8 mouse cellular contexts compared by ENCODE assay signal in the genomic region with DNA sequence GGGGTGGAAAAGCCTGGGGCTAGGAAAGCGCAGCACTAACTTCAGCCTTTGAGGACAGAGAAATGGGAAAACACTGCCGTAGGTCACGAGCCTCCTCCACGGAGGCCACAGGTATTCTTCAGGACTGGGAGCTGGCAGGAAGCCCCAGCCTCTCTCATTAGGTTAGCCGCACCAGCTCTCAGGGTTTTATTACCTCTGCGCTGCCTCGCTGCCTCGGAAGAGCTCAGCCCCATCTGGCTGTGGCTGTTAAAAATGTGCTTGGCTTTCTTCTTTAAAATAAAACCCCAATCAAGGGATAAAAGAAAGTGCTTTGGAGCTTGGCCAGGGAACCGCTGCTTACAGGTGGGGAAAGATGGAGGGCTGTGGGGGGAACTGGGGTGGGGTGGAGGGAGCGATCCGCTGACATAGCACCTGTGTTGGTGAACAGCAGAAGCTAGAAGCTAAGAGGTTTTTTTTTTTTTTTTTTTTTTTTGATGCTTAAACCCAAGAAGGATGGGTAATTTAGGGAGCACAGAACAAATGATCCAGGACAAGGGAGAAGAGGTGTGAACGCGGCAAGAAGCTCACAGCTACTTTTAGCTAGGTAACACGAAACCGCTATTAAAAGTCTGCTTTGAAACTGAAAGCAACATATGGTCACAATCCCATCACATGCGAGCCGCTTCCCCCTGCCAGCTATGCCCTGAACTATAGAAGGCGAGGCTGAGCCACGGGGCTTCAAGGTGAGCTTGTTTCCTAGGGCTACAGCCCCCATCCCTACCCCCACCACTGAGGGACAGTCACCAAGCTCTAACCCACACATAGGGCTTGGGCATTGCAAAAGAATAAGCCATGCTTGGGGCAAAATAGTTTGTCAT. TPM values are rescaled to one million over a fixed set of nuclear protein-coding genes. Genes with fewer than 3 reads are reported as not detected.
DNase-seq lines count a peak whose midpoint lies in the region; ATAC-seq and TF ChIP-seq lines count a peak whose summit lies in the region.

No protein-coding gene starts in this region.

- DNase-seq in heart, adult 9 months (ENCODE audit: low spot score in 2 of 2) = no peak
- no peak for DNase-seq in ES-E14 (ENCODE audit: low read depth, low spot score)
- peak; percentile 39 for DNase-seq in induced T-regulatory cell, adult 2 months (ENCODE audit: low read depth)
- no peak for DNase-seq in liver, postnatal 0 days
- no peak for DNase-seq in cerebellum, adult 9-11 months
- no peak for DNase-seq in spleen, postnatal 14 days (ENCODE audit: low spot score in 2 of 2)
- no peak for DNase-seq in right cerebral cortex, postnatal 4 days

- peak overlapping the region; percentile 26 for H3K4me3 ChIP-seq in heart, embryonic 13.5 days
- H3K4me3 ChIP-seq in ES-E14 (ENCODE audit: insufficient read depth in 1 of 2, low read depth in 1 of 2, low read length in 2 of 2, poor library complexity in 1 of 2, severe bottlenecking in 1 of 2) = no peak overlapping the region
- 0 out of 2 replicates have a peak overlapping the region, but pooled peaks have one; percentile 17 for H3K4me3 ChIP-seq in liver, postnatal 0 days (ENCODE audit: low read depth, low read length)

- H3K27ac ChIP-seq in heart, embryonic 13.5 days (replicated peaks) = no peak overlapping the region
- no peak overlapping the region for H3K27ac ChIP-seq in ES-E14 (ENCODE audit: insufficient read depth, low read depth, low read length, poor library complexity, severe bottlenecking)
- H3K27ac ChIP-seq in liver, postnatal 0 days (ENCODE audit: low read depth) = no peak overlapping the region

- in situ Hi-C loops in ES-E14 (cut with MboI; ENCODE audit: low sequenced_read_pairs in 2 of 2, unreplicated experiment in 2 of 2) = no loop called here

- peak overlapping the region; percentile 59 for H3K4me2 ChIP-seq in heart, embryonic 13.5 days
- peak overlapping the region; percentile 50 for H3K4me2 ChIP-seq in liver, postnatal 0 days (ENCODE audit: low read depth, low read length)

- TF ChIP-seq EP300 in liver, postnatal 0 days (IDR thresholded peaks at IDR 0.05; ENCODE audit: low read depth) = no peak

- no peak for ATAC-seq in heart, embryonic 13.5 days (ENCODE audit: extremely low read depth, insufficient number of reproducible peaks, low FRiP score, low TSS enrichment)
- no peak for ATAC-seq in liver, postnatal 0 days

- H3K36me3 ChIP-seq in heart, embryonic 13.5 days = no peaks in the 10 kb centered on the region
- H3K36me3 ChIP-seq in ES-E14 (ENCODE audit: control insufficient read depth, insufficient read depth, low read length, poor library complexity, severe bottlenecking) = no peaks in the 10 kb centered on the region
- no peaks in the 10 kb centered on the region for H3K36me3 ChIP-seq in liver, postnatal 0 days (replicated peaks; ENCODE audit: insufficient read depth, low read length)

- WGBS in heart, embryonic 13.5 days = 34% methylated on average over 19 of the region's 19 CpGs
- 32% methylated on average over 19 of the region's 19 CpGs for WGBS in liver, postnatal 0 days (ENCODE audit: insufficient replicate concordance)

- peaks cover 19% of the 10 kb centered on the region for H3K27me3 ChIP-seq in heart, embryonic 13.5 days (replicated peaks)
- H3K27me3 ChIP-seq in liver, postnatal 0 days (ENCODE audit: insufficient read depth, low read length) = no peaks in the 10 kb centered on the region

- no peak for TF ChIP-seq CTCF in liver, postnatal 0 days (IDR thresholded peaks at IDR 0.05; ENCODE audit: low read depth)

- H3K4me1 ChIP-seq in heart, embryonic 13.5 days = peaks cover 12% of the 10 kb centered on the region
- H3K4me1 ChIP-seq in ES-E14 (ENCODE audit: control insufficient read depth in 2 of 2, insufficient read depth in 2 of 2, low read length in 2 of 2, poor library complexity in 1 of 2) = peaks cover 3 to 22% of the 10 kb centered on the region in 2 experiments; a peak in 2 of 4 replicates
- peaks cover 6% of the 10 kb centered on the region; the same call in 1 of the 2 replicates for H3K4me1 ChIP-seq in liver, postnatal 0 days (ENCODE audit: insufficient read depth)

- 0 out of 2 replicates have a peak overlapping the region, but pooled peaks have one; percentile 52 for H3K9ac ChIP-seq in heart, embryonic 13.5 days
- no peak overlapping the region for H3K9ac ChIP-seq in ES-E14 (ENCODE audit: insufficient read depth, low read depth, low read length, poor library complexity, severe bottlenecking)
- H3K9ac ChIP-seq in liver, postnatal 0 days (replicated peaks) = no peak overlapping the region

- H3K9me3 ChIP-seq in heart, embryonic 13.5 days = no peaks in the 10 kb centered on the region
- no peaks in the 10 kb centered on the region for H3K9me3 ChIP-seq in ES-E14 (ENCODE audit: control insufficient read depth, insufficient read depth, low read depth, low read length)
- H3K9me3 ChIP-seq in liver, postnatal 0 days (ENCODE audit: low read length) = no peaks in the 10 kb centered on the region

TF ChIP-seq in ES-E14, 5 proteins besides CTCF, POLR2A, EP300 and RAD21:
- TF ChIP-seq HCFC1 (IDR thresholded peaks at IDR 0.05; ENCODE audit: borderline replicate concordance, insufficient read depth, low read length) (no peak), ZC3H11A (IDR thresholded peaks at IDR 0.05; ENCODE audit: borderline replicate concordance, low read depth, low read length) (no peak), ZNF384 (IDR thresholded peaks at IDR 0.05; ENCODE audit: low read depth, low read length) (0 out of 2 replicates have a peak, but pooled peaks have one; percentile 40)

RNA-seq across cellular contexts. Expression of gene Inhbb, which starts 34.9 kb away (rescaled TPM):
- 0.28 and 0.55 TPM in 2 replicates for polyA plus RNA-seq in heart, embryonic 13.5 days (2015; fragmentation: Nextera tagmentation; extraction: Ambion mirVana)
- total RNA-seq in ES-E14 (2012; rRNA removed) = 25.8 and 63.4 TPM in 2 replicates
- 0.65 and 0.78 TPM in 2 replicates for polyA plus RNA-seq in liver, postnatal 0 days (2015; fragmentation: Nextera tagmentation; extraction: Ambion mirVana)

RNA-seq across cellular contexts. Expression of gene Ralb, which starts 47.7 kb away (rescaled TPM):
- 154 and 158 TPM in 2 replicates for polyA plus RNA-seq in heart, embryonic 13.5 days (2015; fragmentation: Nextera tagmentation; extraction: Ambion mirVana)
- total RNA-seq in ES-E14 (2012; rRNA removed) = 20.7 and 30.8 TPM in 2 replicates
- 30.9 and 31.8 TPM in 2 replicates for polyA plus RNA-seq in liver, postnatal 0 days (2015; fragmentation: Nextera tagmentation; extraction: Ambion mirVana)

Comparison
In these comparisons a context has a peak if more than half of its experiments do, and no peak if none do; other contexts are left out.
1. H3K4me3 ChIP-seq: peak in heart, embryonic 13.5 days (single experiment) and liver, postnatal 0 days (single experiment); none in ES-E14 (0 of 2).